Mouse (Mus musculus) NIH3T3 (cell line): ENCODE measurements around the gene Arhgap10.
A peak's percentile ranks its signal among the peaks of the same experiment; 100 is the strongest.

Experiments
- DNase-seq: peaks from one replicate; pipeline ENCODE4 v3.0.0-alpha.2; 2012; ENCODE audit warnings: low read depth

The Arhgap10 gene

DNA sequence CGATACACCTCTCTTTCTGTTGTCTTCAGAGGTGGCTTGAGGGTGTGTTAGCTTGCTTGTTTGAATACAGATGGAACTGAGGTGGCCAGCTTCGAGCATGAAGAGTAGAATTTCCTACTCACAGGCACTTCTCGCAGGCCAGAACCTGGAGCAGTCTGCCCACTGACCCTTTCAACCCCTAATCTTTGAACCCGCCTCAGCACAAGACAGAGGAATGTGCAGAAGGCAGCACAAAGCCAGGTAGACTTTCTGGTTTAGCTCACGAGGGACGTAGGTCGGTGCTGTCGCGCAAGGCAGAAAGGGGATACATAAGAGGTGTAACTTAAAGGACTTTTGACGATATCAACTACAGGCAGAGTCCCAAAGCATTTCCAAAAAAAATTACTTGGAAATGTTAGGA, 908 bp downstream of the Arhgap10 start:
- no peak for DNase-seq

- DNase-seq: no peak
These were observed 2.0 kb downstream of the Arhgap10 start for GRCm38 (mm10) chr8:77515786-77516185.

- no peak for DNase-seq
These were observed 2.6 kb downstream of the Arhgap10 start for GRCm38 (mm10) chr8:77515201-77515600.

- no peak for DNase-seq
These were observed 5.8 kb downstream of the Arhgap10 start for GRCm38 (mm10) chr8:77511750-77512493.

DNA sequence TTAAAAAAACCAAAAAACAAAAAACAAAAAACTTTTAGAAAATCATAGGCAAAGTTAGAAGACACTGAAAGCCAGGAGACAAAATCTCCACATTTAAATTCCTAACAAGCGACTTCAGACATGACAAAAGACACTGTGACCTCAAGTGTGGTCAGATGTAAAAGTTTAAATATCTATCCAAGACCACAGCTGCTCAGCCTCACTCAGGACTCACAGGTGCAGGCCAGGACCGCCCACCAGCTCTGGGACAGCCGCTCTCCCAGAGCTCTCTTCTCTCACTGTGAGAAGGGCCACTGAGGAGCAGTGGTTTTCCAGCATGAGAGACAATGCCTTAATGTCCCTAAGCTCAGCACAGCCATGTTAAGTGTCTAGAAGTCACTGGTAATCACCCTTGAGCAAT, 7.3 kb downstream of the Arhgap10 start:
- DNase-seq: no peak

- DNase-seq: no peak
These were observed 8.7 kb downstream of the Arhgap10 start for GRCm38 (mm10) chr8:77509044-77509443.

- no peak for DNase-seq
These were observed 10.2 kb downstream of the Arhgap10 start for GRCm38 (mm10) chr8:77507510-77508035.

- no peak for DNase-seq
These were observed 11.2 kb downstream of the Arhgap10 start for GRCm38 (mm10) chr8:77506539-77506938.

GRCm38 (mm10) chr8:77502547-77502946, 15.2 kb downstream of the Arhgap10 start:
- DNase-seq: no peak

DNA sequence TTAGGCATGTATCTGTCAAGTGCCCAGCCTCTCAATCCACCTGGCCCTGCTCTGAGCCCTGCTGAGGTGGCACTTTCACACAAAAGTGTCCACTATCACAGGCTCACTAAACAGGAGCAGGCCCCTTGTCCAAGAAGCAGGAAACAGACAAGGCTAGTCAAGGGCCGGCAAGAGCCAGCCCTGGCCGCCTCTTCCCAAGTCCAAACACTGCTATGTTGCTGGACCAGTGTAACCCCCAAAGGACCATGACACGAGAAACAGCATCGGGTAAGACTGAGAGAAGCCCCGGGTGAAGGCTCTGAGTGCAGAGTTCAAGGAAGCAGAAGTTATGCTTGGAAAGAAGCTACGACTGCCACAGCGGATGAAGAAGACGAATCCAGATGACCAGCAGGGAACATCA, 16.6 kb downstream of the Arhgap10 start:
- no peak for DNase-seq

GRCm38 (mm10) chr8:77500264-77500663, 17.5 kb downstream of the Arhgap10 start:
- no peak for DNase-seq

- DNase-seq: no peak
These were observed 20.3 kb downstream of the Arhgap10 start for GRCm38 (mm10) chr8:77497442-77497841.

GRCm38 (mm10) chr8:77496253-77496652, 21.5 kb downstream of the Arhgap10 start:
- DNase-seq: no peak

DNA sequence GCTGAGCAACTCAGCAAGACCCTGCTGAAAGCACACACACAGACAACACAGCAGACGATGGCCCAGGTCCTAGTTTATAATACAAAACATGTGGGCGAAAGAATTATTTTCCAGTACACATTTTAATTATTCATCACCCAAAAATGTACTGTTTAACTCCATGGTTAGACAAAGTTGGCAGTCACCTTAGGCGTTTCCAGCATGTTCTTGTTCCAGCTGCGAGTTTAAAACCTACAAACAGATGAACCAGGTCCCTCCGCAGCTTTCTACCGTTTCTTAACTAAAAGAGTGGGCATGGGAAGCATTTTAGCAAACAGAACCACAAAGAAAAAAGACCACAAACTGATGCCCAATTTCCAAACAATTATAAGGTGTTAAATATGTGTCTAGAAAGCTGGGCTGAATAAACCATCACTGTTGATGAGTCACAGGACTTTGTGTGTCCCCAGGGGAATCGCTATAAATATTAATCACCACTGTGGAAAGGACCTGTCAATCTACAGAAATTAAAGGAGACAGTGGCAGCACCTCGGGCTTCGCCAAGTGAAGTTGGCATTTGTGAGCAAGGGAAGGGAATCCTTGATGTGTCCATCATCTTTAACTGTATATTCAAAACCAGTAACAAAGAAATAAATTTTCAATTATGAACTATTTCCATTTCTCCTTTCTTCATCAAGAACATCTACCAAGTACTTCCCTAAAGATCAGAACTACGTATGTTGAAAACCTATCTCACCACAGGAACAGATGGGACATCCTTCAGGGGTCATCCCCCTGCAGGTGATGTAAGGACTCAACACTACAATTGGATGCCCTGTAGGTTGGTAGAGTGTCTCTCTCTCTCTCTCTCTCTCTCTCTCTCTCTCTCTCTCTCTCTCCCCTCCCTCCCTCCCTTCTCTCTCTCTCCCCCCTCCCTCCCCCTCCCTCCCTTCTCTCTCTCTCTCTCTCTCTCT, 23.1 kb downstream of the Arhgap10 start:
- DNase-seq: peak; percentile 91

DNA sequence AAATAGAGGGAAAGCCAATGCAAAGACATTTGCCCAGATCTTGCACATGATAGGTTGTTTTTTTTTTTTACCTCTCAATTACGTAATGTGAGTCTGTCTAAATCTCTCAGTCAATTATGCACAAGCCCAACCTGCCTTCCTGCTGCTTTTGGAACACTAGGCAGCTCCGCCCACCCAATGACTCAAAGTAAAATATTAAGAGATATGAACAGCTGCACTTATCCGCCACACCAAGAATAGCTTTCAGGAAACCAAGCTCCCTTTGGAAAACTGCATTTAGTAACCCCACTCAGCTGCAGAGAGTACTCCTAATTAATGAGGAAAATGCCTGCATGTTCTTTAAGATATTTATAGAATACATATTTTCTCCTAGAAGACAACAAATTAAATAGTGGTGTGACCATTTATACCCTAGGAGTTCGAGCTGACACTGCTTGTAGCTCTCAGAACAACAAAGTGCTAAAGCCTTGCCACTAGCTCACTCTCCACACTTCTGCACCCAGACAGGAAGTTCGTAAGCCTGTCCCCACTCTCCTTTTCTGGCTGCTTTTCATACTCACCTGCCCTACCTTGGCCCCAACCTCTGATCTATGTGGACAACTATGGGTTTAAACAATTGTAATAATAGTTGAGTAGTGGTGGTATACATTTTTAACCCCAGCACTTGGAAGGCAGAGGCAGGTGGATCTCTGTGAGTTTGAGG, 25.2 kb downstream of the Arhgap10 start:
- DNase-seq: peak; percentile 71

- DNase-seq: no peak
These were observed 26.4 kb downstream of the Arhgap10 start for GRCm38 (mm10) chr8:77491231-77491923.

DNA sequence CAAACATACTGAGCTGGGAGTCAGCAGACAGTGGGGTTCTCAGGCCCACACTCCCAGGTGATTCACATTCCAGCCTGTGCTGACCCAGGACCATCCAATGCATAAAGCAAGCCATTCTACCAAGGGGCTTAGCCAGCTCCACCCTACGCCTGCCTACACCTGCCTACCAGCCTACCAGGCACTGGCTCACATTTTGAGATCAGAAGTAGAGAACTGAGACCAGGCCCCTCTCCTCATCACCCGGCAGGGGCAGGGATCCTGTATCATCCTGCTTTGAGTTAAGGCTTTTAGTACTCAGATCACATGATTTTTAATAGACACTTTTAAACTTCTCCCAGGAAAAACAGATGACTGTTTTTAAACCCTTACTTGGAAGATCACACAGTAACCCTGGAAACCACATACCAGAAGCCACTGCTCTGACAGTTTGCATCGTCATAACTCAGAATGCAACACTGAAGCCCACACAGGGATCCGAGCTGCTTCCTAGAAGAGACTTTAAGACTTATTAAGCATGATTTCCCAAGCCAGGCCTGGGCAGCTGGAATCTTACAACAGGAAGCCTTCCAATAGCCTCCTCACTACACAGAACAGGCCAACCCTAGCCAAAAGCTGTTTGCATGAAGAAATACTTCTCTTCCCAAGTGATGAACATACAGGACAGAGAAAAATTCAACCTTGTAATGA, 27.5 kb downstream of the Arhgap10 start:
- DNase-seq: peak; percentile 94

DNA sequence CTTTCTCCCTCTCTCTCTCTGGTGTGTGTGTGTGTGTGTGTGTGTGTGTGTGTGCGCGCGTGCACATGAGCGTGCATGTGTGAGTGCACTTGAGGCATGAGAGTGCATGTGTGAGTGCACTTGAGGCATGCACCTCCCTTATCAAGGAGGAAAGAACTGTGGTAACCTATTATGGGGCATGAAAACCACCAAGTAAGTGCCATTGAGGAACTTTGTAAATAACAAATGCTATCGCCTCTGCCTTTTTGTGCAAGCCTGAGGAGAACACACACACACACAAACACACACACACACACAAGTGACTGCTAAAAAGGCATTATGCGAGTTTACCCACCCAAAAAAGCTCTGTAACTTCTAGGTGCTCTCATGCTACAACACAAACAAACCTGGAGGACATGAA, 28.5 kb downstream of the Arhgap10 start:
- no peak for DNase-seq

DNA sequence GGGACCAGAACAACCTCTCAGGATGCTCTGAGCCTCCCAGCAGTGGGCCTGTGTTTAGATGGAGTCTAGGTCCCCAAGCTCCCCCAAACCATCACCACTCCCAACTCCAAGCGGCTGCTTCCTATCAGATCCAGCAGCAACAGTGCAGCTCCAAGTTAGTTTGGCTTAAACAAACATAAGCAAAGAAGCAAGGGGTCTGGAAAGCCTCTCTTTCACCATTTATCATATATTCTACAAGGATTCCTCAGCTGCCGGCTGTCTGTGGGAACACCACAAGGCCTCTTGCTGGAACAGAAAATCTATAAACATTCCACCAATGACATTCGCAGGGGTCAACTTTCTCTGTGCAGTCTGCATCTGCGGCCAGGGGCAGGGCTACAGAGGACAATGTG, 29.5 kb downstream of the Arhgap10 start:
- no peak for DNase-seq

DNA sequence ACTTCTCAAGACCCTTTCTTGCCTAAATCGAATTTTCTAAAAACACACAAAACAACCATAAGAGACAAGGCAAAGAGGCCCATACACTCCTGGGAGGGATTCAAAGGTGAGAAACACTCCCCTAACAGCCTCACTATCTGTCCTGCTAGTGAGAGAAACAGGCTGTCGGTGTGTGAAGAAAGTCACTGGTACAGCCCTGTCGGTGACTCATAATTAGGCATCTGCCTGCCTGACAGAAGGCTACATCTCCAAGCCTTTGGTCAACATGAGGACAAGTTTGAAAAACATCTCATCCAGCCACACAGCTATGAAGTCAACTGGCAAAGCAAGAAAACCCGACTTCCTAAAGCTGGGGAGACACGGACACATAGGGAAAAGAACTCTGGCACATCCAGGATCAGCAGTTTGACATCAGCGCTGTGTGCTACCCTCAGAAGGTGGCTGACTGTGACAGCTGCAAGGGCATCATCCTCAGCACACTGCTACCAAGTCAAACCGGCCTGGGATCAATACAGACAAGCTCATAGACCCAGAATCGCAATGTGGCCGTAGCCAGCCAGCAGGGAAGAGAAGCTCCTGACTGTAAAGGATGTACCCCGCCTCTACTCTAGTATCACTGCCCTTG, 30.1 kb downstream of the Arhgap10 start:
- DNase-seq: peak; percentile 57

- DNase-seq: no peak
These were observed 31.0 kb downstream of the Arhgap10 start for GRCm38 (mm10) chr8:77486749-77487148.
